Mouse (Mus musculus) bone marrow macrophage, adult 2 months (primary cell): Measurements from ENCODE around the gene Ccdc33.

Experiments
- CTCF ChIP-seq: IDR thresholded peaks from 2 replicates; pipeline ENCODE4 v1.5.1; 2012; ENCODE audit warnings: low read depth, mild to moderate bottlenecking, low read length, moderate library complexity
- POLR2A ChIP-seq: IDR thresholded peaks from 2 replicates; pipeline ENCODE4 v1.6.1; 2012; ENCODE audit warnings: mild to moderate bottlenecking, low read depth, low read length, borderline replicate concordance

- TF ChIP-seq CTCF = no peak
- TF ChIP-seq POLR2A = no peak
Observed at GRCm38 (mm10) chr9:58093776-58094175, 24.8 kb downstream of the Ccdc33 start.
